Mouse (Mus musculus) monocyte, adult 5-6 weeks (primary cell): Measurements from ENCODE around the gene 0610009B22Rik. TPM values are rescaled to one million over a fixed set of nuclear protein-coding genes. Genes with fewer than 3 reads are reported as not detected.

Source experiments
- ATAC-seq: fragments of 153-309, 156-312 bp; replicated peaks from 2 replicates; pipeline ENCODE4 v1.8.0; 2017; ENCODE audit warnings: mild to moderate bottlenecking; ENCODE audit not compliant: low TSS enrichment, insufficient number of reproducible peaks, severe bottlenecking, poor library complexity, low FRiP score
- total RNA-seq: library from RNA; stranded (forward); fragments of 200-1000, 200-491, 200-594 nt; gene quantifications from 3 replicates; pipeline ENCODE4 v1.2.3, GENCODE M21; 2017

The 0610009B22Rik gene
- total RNA-seq, 1 experiment from 2014 or later, result 8.8 TPM

DNA sequence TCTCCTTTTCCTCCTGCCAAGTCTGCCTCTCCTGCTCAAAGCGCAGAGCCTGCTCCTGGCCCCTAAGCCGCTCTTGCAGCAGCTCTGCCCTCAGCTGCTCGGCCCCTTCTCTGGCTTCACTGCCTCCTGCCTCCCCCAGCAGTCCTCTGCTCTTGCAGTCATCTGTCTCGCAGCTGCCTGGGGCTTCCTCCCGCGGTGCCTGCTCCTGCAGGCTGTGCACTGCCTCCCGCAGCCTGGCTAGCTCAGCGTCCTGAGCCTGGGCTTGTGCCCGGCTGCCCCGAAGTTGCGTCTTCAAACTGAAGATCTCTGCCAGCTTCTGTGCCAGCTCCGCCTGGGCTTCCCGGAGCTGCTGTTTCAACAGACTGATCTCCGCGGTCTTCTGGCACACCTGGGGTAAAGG is 44.9 kb downstream of the 0610009B22Rik start:
- no peak for ATAC-seq

DNA sequence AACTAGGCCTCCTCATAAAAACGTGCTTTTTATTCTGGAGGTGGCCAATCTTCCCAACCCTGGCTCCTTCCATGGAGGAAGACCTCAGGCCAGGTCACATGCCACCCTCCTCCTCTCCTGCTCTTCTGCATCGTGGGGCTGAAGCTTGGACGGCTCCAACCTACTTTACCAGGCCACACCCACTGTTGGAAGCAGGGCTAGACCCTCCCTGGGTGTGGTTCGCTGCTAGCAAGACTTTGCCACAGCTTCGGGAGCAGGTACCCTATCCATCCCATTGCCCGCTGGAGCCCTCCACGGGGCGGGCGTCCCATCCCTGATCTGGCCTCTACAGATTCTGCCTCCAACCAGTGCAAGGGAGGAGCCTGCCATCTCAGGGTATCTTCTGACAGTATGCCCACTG is 45.5 kb downstream of the 0610009B22Rik start:
- no peak for ATAC-seq

DNA sequence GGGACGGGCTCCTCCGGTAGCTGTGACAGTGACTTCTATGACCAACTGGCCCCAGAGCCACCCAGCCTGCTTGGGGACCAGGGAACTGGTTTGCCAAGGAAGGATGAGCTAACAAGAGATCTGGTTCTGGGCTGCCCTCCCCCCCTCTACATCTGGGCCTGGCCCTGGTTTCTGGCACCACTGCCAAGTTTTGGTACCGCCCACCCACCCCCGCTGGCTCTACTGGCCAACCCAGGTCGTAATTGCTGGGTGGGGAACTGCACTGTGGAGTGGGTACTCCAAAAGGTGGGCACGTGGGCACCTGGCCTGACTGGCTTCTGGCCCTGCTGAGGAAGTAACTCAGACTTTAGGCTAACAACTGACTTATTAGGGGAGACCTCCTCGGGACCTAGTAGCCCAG is 47.9 kb downstream of the 0610009B22Rik start:
- no peak for ATAC-seq

DNA sequence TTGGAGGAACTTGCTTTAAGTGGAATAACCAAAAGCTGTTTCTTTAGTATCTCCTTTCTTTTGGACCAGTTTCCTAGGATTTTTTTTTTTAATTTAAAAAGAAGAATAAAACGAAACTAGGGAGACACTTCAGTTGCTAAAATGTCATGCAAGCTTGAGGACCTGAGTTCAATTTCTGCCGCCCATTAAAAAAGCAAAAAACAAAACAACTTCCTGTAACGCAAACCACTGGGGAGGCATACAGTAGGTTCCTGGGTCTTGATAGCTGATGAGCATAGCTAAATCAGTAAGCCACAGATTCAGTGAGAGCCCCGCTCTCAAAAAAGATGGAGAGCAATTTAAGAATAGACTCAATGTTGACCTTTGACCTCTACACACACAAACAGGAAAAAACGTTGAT is 50.2 kb downstream of the 0610009B22Rik start:
- no peak for ATAC-seq

DNA sequence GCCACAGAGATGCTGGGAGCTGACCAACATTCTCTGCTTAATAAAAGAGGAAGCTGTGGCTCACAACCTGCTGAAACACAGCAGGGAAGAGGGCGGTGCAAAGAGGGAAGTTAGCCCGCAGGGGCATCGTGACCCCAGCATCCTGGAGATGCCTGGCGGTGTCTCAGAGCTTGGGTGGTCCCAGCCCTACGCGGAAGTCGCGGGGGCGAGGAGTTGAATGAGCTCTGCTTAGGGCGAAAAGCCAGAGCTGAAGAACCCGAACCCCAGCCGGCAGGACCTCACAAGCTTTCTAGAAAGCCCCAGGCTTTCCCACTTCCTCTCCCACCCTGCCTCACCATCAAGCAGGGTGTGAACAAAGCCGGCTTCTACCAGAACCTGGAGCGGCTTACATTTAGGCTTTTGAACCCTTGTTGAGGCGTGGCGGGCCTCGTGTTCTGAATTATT is 50.7 kb downstream of the 0610009B22Rik start:
- ATAC-seq, result peak; percentile 84

DNA sequence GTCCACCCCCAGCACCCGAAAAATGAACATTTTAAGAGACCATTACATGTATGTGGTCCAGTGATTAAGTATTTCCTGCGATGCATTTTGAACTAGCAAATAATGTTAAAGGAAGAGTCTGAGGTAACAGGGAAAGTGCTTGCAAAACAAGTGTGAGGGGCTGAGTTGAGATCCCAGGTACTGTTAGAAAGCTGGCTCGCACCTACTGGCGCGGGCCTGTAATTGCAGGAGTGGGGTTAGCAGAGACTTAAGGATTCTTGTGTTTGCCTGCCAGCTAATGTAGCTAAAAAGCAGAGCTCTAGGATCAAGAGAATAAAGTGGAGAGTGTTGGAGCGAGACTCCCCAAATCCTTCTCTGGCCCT is 52.4 kb downstream of the 0610009B22Rik start:
- ATAC-seq, result 0 out of 2 replicates have a peak, but pooled peaks have one; percentile 38

DNA sequence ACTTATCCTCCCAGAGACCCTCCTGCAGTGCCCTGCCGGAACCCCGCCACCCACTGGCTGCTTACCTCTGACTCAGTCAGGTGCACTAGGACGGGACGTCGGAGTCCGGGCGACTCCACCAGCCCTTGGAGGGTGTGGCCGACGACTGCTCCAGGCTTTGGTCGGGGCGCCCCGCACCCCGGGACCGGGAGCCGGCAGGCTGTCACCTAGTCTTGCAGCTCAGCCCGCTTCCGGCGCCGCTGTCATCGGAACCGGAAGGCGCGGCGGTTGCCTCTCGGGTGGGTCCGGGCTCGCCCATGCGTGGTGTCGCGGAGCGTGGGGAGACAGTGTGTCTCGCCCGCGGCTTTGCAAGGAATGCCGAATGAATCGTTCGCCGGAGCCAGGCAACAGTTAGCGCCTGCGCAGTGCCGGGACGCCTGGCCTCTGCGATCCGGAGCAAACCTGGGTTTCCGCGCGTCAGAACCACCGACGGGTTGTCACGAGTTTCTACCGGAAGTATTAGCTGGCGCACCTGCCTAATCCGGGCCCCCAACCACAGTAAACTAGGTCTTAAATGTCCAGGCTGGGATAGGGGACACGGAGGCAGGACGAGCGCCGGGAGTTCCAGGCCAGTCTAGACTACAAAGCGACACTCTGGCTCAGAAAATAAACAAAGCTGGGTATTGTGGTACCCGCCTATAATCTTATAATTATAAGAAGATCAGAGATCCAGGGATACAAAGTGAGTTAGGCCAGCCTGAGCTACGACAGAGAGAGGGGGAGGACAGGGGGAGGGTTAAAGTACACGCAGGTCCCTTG is 53.0 kb downstream of the 0610009B22Rik start, which contains the start of gene Rmnd5b:
Gene Rmnd5b, minus strand, starts transcription at position 372 of the 798 bp plus-strand sequence.
- ATAC-seq, result peak; percentile 41

Other genes with a start within 250 kb of the 0610009B22Rik start
- 13.8 to 20.0 TPM (median 15.8 TPM) in 3 replicates for gene Phykpl, start 104.1 kb downstream of the 0610009B22Rik start, total RNA-seq
- gene Hnrnpab, start 82.0 kb downstream of the 0610009B22Rik start, total RNA-seq, result 353 to 398 TPM (median 355 TPM) in 3 replicates
- 25.0 to 37.2 TPM (median 27.0 TPM) in 3 replicates for gene Nhp2, start 69.1 kb downstream of the 0610009B22Rik start, total RNA-seq
- gene Rmnd5b, start 53.0 kb downstream of the 0610009B22Rik start, total RNA-seq, result 10.3 to 23.0 TPM (median 13.5 TPM) in 3 replicates
- gene N4bp3, start 38.0 kb downstream of the 0610009B22Rik start, total RNA-seq, result 1.4 to 6.3 TPM (median 3.3 TPM) in 3 replicates
- 0.43 to 2.0 TPM (median 0.57 TPM) in 3 replicates for gene D930048N14Rik, start 37.9 kb downstream of the 0610009B22Rik start, total RNA-seq
- gene Sec24a, start 74.8 kb upstream of the 0610009B22Rik start, total RNA-seq, result 7.2 to 16.2 TPM (median 9.8 TPM) in 3 replicates
- gene Sar1b, start 74.8 kb upstream of the 0610009B22Rik start, total RNA-seq, result 42.1 to 64.1 TPM (median 44.8 TPM) in 3 replicates
- gene Jade2, start 168.8 kb upstream of the 0610009B22Rik start, total RNA-seq, result 33.1 to 54.1 TPM (median 36.5 TPM) in 3 replicates